In the genomic region with DNA sequence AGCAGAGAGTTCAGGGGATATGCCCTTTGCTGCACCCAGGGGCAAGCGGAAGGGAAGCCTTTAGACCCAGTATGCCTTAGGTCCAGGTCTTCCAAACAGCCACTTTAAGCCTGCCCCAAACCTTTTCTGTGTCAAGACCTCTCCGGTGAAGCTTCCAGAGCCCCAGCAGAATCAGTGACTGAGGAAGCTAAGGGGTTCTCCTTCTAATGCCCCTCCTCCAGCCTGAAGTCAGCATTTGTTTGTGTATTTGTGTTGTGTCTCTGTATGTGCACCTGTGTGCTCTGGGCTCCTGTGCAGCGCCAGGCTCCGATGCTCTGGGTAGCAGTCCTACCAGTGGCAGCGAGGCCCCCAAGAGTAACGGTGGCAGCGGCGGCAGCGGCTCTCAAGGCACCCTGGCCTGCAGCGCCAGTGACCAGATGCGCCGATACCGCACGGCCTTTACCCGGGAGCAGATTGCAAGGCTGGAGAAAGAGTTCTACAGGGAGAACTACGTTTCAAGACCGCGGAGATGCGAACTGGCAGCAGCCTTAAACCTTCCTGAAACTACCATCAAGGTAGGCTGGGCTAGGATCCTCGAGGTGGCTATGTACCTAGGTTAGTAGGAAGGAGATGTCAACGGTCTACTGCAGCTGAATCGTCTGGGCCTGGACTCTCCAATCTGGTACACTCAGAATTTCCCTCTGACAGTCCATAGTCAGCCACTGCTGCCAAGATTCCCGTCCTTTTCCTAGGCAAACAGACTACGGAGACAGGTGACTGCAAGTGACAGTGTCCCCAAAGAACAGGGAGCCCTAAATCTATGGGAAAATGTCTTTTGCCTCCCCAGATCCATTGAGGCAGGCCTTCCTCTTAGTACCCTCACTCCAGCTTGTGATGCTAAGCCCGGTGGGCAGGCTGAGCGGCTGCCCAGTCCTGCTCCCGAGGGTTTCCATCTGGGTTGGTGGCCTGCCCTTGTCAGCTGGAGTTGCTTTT, we compare ENCODE assay signal across 9 mouse cellular contexts. TPM values are rescaled to one million over a fixed set of nuclear protein-coding genes. Genes with fewer than 3 reads are reported as not detected.
DNase-seq lines count a peak whose midpoint lies in the region; ATAC-seq lines count a peak whose summit lies in the region.
"Had no signal": no experiment of that assay in that cellular context is flagged by ENCODE, and none has a peak within 500 bp of the region (broad histone marks: within the 10 kb centered on the region; RNA-seq: fewer than 3 reads in every experiment).

No protein-coding gene starts in this region.

- peak overlapping the region; percentile 29; the same call in 1 of the 2 replicates for H3K4me3 ChIP-seq in kidney, embryonic 14.5 days (ENCODE audit: low read length)
- H3K4me3 ChIP-seq in embryonic facial prominence, embryonic 13.5 days = peak overlapping the region; percentile 35
- H3K4me3 ChIP-seq in hindbrain, embryonic 13.5 days = peak overlapping the region; percentile 35
- H3K4me3 ChIP-seq in midbrain, embryonic 14.5 days (replicated peaks; ENCODE audit: low read depth, low read length) = peak overlapping the region; percentile 8; the same call in 1 of the 2 replicates

- H3K4me2 ChIP-seq in kidney, embryonic 14.5 days (replicated peaks; ENCODE audit: low read depth, low read length) = peak overlapping the region; percentile 44; the same call in 1 of the 2 replicates
- no peak overlapping the region for H3K4me2 ChIP-seq in embryonic facial prominence, embryonic 13.5 days
- H3K4me2 ChIP-seq in hindbrain, embryonic 13.5 days = peak overlapping the region; percentile 51
- H3K4me2 ChIP-seq in midbrain, embryonic 14.5 days (ENCODE audit: low read length) = peak overlapping the region; percentile 45

- H3K36me3 ChIP-seq in kidney, embryonic 14.5 days (ENCODE audit: control insufficient read depth, insufficient read depth, low read length) = no peaks in the 10 kb centered on the region
- H3K36me3 ChIP-seq in embryonic facial prominence, embryonic 13.5 days = no peaks in the 10 kb centered on the region
- no peaks in the 10 kb centered on the region for H3K36me3 ChIP-seq in hindbrain, embryonic 13.5 days
- no peaks in the 10 kb centered on the region for H3K36me3 ChIP-seq in midbrain, embryonic 14.5 days (ENCODE audit: control insufficient read depth, insufficient read depth, low read length)

- ATAC-seq in kidney, embryonic 14.5 days (ENCODE audit: low FRiP score, low TSS enrichment) = no peak
- no peak for ATAC-seq in embryonic facial prominence, embryonic 13.5 days (ENCODE audit: insufficient number of reproducible peaks, insufficient read depth, low FRiP score, low TSS enrichment, low read depth)
- no peak for ATAC-seq in hindbrain, embryonic 13.5 days (ENCODE audit: low FRiP score)
- ATAC-seq in midbrain, embryonic 14.5 days (ENCODE audit: low FRiP score, low TSS enrichment) = no peak

- no peaks in the 10 kb centered on the region for H3K9me3 ChIP-seq in kidney, embryonic 14.5 days (ENCODE audit: control insufficient read depth, low read length)
- no peaks in the 10 kb centered on the region for H3K9me3 ChIP-seq in embryonic facial prominence, embryonic 13.5 days
- H3K9me3 ChIP-seq in hindbrain, embryonic 13.5 days = no peaks in the 10 kb centered on the region
- H3K9me3 ChIP-seq in midbrain, embryonic 14.5 days (ENCODE audit: control insufficient read depth, low read length) = no peaks in the 10 kb centered on the region

- no peak for DNase-seq in kidney, adult 8-10 months
- DNase-seq in midbrain, embryonic 14.5 days = peak; percentile 32
- no peak for DNase-seq in MN1 (ENCODE audit: low spot score)
- no peak for DNase-seq in layer of hippocampus, postnatal 14 days (ENCODE audit: low spot score in 2 of 2)
- no peak for DNase-seq in adrenal gland, adult 2 months
- DNase-seq: heart, postnatal 14 days had no signal

- H3K27me3 ChIP-seq in kidney, embryonic 14.5 days (ENCODE audit: control insufficient read depth, insufficient read depth, low read length) = peaks cover 89% of the 10 kb centered on the region
- peaks cover 99% of the 10 kb centered on the region for H3K27me3 ChIP-seq in embryonic facial prominence, embryonic 13.5 days
- H3K27me3 ChIP-seq in hindbrain, embryonic 13.5 days = peaks cover 96% of the 10 kb centered on the region
- peaks cover 98% of the 10 kb centered on the region for H3K27me3 ChIP-seq in midbrain, embryonic 14.5 days (ENCODE audit: control insufficient read depth, insufficient read depth, low read length)

- no peak overlapping the region for H3K9ac ChIP-seq in kidney, embryonic 14.5 days (ENCODE audit: low read depth, low read length)
- no peak overlapping the region for H3K9ac ChIP-seq in embryonic facial prominence, embryonic 13.5 days
- H3K9ac ChIP-seq in hindbrain, embryonic 13.5 days = peak overlapping the region; percentile 66
- H3K9ac ChIP-seq in midbrain, embryonic 14.5 days (replicated peaks; ENCODE audit: low read length) = no peak overlapping the region

- WGBS in kidney, embryonic 14.5 days = 7% methylated on average over 27 of the region's 27 CpGs
- 4% methylated on average over 27 of the region's 27 CpGs for WGBS in embryonic facial prominence, embryonic 13.5 days
- 2% methylated on average over 27 of the region's 27 CpGs for WGBS in hindbrain, embryonic 13.5 days
- under 1% methylated on average over 27 of the region's 27 CpGs for WGBS in midbrain, embryonic 14.5 days

- peaks cover 15% of the 10 kb centered on the region for H3K4me1 ChIP-seq in kidney, embryonic 14.5 days (ENCODE audit: control insufficient read depth, insufficient read depth, low read length)
- peaks cover 22% of the 10 kb centered on the region for H3K4me1 ChIP-seq in embryonic facial prominence, embryonic 13.5 days
- peaks cover 19% of the 10 kb centered on the region for H3K4me1 ChIP-seq in hindbrain, embryonic 13.5 days (replicated peaks)
- no peaks in the 10 kb centered on the region for H3K4me1 ChIP-seq in midbrain, embryonic 14.5 days (ENCODE audit: control insufficient read depth, insufficient read depth, low read length)

- no peak overlapping the region for H3K27ac ChIP-seq in kidney, embryonic 14.5 days (ENCODE audit: low read depth, low read length)
- no peak overlapping the region for H3K27ac ChIP-seq in embryonic facial prominence, embryonic 13.5 days
- H3K27ac ChIP-seq in hindbrain, embryonic 13.5 days = peak overlapping the region; percentile 82
- peak overlapping the region; percentile 20; the same call in 1 of the 2 replicates for H3K27ac ChIP-seq in midbrain, embryonic 14.5 days (replicated peaks; ENCODE audit: low read depth, low read length)

RNA-seq across cellular contexts. Expression of a gene that starts 2.4 kb away (rescaled TPM):
- polyA plus RNA-seq in kidney, embryonic 14.5 days (2014; fragmentation: Nextera tagmentation; extraction: Ambion mirVana) = not detected in 2 replicates
- not detected in 2 replicates for polyA plus RNA-seq in embryonic facial prominence, embryonic 13.5 days (2015; fragmentation: Nextera tagmentation; extraction: Ambion mirVana)
- 3.5 and 3.7 TPM in 2 replicates for polyA plus RNA-seq in hindbrain, embryonic 13.5 days (2015; fragmentation: Nextera tagmentation; extraction: Ambion mirVana)
- 1.3 and 1.5 TPM in 2 replicates for polyA plus RNA-seq in midbrain, embryonic 14.5 days (2014; fragmentation: Nextera tagmentation; extraction: Ambion mirVana)
- total RNA-seq in layer of hippocampus, postnatal 14 days (2021) = not detected
- total RNA-seq in adrenal gland, adult 2 months (2021) = under 1 TPM in 1 of 2 experiments, not detected in 1; 0.14 TPM
- polyA plus RNA-seq in adrenal gland, adult 2 months (2012; rRNA removed) = not detected in 2 replicates
- total RNA-seq: heart, postnatal 14 days had no signal

RNA-seq across cellular contexts. Expression of a gene that starts 55.0 kb away (rescaled TPM):
- polyA plus RNA-seq in kidney, embryonic 14.5 days (2014; fragmentation: Nextera tagmentation; extraction: Ambion mirVana) = not detected in 2 replicates
- polyA plus RNA-seq in embryonic facial prominence, embryonic 13.5 days (2015; fragmentation: Nextera tagmentation; extraction: Ambion mirVana) = not detected in 2 replicates
- polyA plus RNA-seq in hindbrain, embryonic 13.5 days (2015; fragmentation: Nextera tagmentation; extraction: Ambion mirVana) = not detected in 2 replicates
- not detected in 2 replicates for polyA plus RNA-seq in midbrain, embryonic 14.5 days (2014; fragmentation: Nextera tagmentation; extraction: Ambion mirVana)
- total RNA-seq in layer of hippocampus, postnatal 14 days (2021) = not detected
- not detected for total RNA-seq in adrenal gland, adult 2 months (2021)
- polyA plus RNA-seq in adrenal gland, adult 2 months (2012; rRNA removed) = not detected in 2 replicates
- total RNA-seq: heart, postnatal 14 days had no signal

Comparison
In these comparisons a context has a peak if more than half of its experiments do, and no peak if none do; other contexts are left out.
1. H3K27ac ChIP-seq: peak in hindbrain, embryonic 13.5 days (single experiment) and midbrain, embryonic 14.5 days (single experiment); none in kidney, embryonic 14.5 days (single experiment) and embryonic facial prominence, embryonic 13.5 days (single experiment).
2. Peak in every context shown above with its lines, with median percentiles within 50 percentile points of each other: H3K4me3 ChIP-seq.